In the genomic region with DNA sequence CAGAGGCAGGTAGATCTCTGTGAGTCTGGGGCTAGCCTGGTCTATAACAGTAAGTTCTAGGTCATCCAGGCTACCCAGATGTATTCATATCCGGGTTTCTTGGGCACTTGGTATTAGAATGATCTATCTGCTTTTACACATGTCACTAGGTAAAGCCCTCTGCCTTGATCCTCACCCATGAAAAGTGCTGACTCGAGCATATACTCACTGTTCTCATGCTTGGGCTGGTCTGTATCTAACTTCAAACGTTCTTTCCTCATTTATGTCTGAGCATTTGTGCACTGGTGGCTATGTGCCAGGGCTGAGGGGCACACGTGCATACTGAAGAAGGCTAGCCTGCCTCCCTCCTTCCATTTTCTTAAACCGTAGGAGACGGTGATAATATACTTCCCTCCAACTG, we compare ENCODE assay signal across 26 mouse cellular contexts.
"Had no signal": no experiment of that assay in that cellular context is flagged by ENCODE, and none has a peak within 500 bp of the region (broad histone marks: within the 10 kb centered on the region; RNA-seq: fewer than 3 reads in every experiment).

No protein-coding gene starts in this region.

- H3K4me1 ChIP-seq: heart, embryonic 10.5 days; hindbrain, embryonic 12.5 days; intestine, embryonic 15.5 days; limb, embryonic 10.5 days; limb, embryonic 12.5 days; liver, embryonic 13.5 days had no signal

- H3K27me3 ChIP-seq: heart, embryonic 12.5 days; hindbrain, embryonic 12.5 days; intestine, embryonic 15.5 days; limb, embryonic 12.5 days; liver, embryonic 13.5 days had no signal

- ATAC-seq: hindbrain, embryonic 16.5 days; inflammation-experienced regulatory T-cells, adult 6 months; intestine, embryonic 15.5 days; intestine, postnatal 0 days had no signal

- H3K9ac ChIP-seq: heart, embryonic 12.5 days; hindbrain, embryonic 12.5 days; hindbrain, embryonic 14.5 days; intestine, embryonic 15.5 days; limb, embryonic 12.5 days; liver, embryonic 13.5 days had no signal

- H3K27ac ChIP-seq: gastrocnemius, adult 2 months; heart, embryonic 10.5 days; hindbrain, embryonic 10.5 days; hindbrain, embryonic 12.5 days; hindbrain, embryonic 14.5 days; intestine, embryonic 15.5 days; layer of hippocampus, adult 2 months; left cerebral cortex, adult 2 months; limb, embryonic 10.5 days; limb, embryonic 12.5 days; liver, embryonic 13.5 days had no signal

- H3K9me3 ChIP-seq: heart, embryonic 10.5 days; heart, embryonic 12.5 days; hindbrain, embryonic 10.5 days; hindbrain, embryonic 12.5 days; intestine, embryonic 15.5 days; limb, embryonic 10.5 days; limb, embryonic 12.5 days; liver, embryonic 13.5 days had no signal

- H3K36me3 ChIP-seq: heart, embryonic 10.5 days; heart, embryonic 12.5 days; hindbrain, embryonic 10.5 days; hindbrain, embryonic 12.5 days; intestine, embryonic 15.5 days; limb, embryonic 10.5 days; limb, embryonic 12.5 days; liver, embryonic 13.5 days had no signal

- H3K4me2 ChIP-seq: heart, embryonic 12.5 days; hindbrain, embryonic 12.5 days; hindbrain, embryonic 14.5 days; intestine, embryonic 15.5 days; limb, embryonic 12.5 days; liver, embryonic 11.5 days; liver, embryonic 13.5 days had no signal

- H3K4me3 ChIP-seq: gastrocnemius, adult 2 months; heart, embryonic 10.5 days; heart, embryonic 12.5 days; hindbrain, embryonic 10.5 days; hindbrain, embryonic 12.5 days; intestine, embryonic 15.5 days; layer of hippocampus, adult 2 months; left cerebral cortex, adult 2 months; limb, embryonic 10.5 days; limb, embryonic 12.5 days; liver, embryonic 13.5 days had no signal

- DNase-seq: gastrocnemius, adult 2 months; gastrocnemius, postnatal 10 days; gastrocnemius, postnatal 25 days; heart, postnatal 10 days; heart, postnatal 4 days; kidney, adult 18-20 months; kidney, adult 8-10 months; kidney, postnatal 10 days; kidney, postnatal 25 days; kidney, postnatal 4 days; liver; liver, embryonic 13.5 days had no signal
